Mouse (Mus musculus) G1E-ER4 (cell line): Measurements from ENCODE around the gene Nlk. TPM values are rescaled to one million over a fixed set of nuclear protein-coding genes. Genes with fewer than 3 reads are reported as not detected.

Source experiments
- GATA1 ChIP-seq: IDR thresholded peaks from one replicate; pipeline ENCODE4 v1.8.0; 2012; ENCODE audit warnings: low read length, inconsistent platforms
- polyA plus RNA-seq: library from polyadenylated mRNA; stranded (reverse); fragments of >175 nt; gene quantifications from 2 replicates; pipeline ENCODE4 v1.2.3, GENCODE M21; 2012

The Nlk gene
- polyA plus RNA-seq, 1 experiment, result 10.2 TPM

GRCm38 (mm10) chr11:78624377-78624776 lies 72.8 kb downstream of the Nlk start:
- TF ChIP-seq GATA1, result no peak

- TF ChIP-seq GATA1, result no peak
Observed at GRCm38 (mm10) chr11:78621926-78622325, 75.2 kb downstream of the Nlk start.

GRCm38 (mm10) chr11:78620179-78620578 lies 77.0 kb downstream of the Nlk start:
- no peak for TF ChIP-seq GATA1

- TF ChIP-seq GATA1, result no peak
Observed at GRCm38 (mm10) chr11:78611273-78611672, 85.9 kb downstream of the Nlk start.

GRCm38 (mm10) chr11:78609657-78610056 lies 87.5 kb downstream of the Nlk start:
- no peak for TF ChIP-seq GATA1

DNA sequence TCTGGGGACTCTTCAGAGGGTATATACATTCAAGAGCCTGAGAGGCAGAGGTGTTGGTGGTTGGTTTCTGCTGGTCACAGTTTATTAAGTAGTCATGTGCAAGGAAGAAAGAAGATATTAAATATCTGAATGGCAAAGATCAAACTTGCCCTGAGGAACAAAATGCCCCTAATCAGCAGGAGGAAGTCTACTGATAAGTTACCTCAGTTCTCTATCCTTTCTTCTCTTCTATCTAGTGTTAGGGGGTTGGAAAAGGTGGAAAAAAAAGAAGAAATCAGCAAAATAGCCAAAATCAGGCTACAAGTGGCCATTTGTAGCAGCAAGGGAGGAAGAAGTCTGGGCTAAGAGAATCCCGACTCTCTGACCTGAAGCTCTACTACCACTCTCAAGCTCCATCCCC lies 92.3 kb downstream of the Nlk start:
- TF ChIP-seq GATA1, result no peak

- no peak for TF ChIP-seq GATA1
Observed at GRCm38 (mm10) chr11:78602781-78603180, 94.4 kb downstream of the Nlk start.

DNA sequence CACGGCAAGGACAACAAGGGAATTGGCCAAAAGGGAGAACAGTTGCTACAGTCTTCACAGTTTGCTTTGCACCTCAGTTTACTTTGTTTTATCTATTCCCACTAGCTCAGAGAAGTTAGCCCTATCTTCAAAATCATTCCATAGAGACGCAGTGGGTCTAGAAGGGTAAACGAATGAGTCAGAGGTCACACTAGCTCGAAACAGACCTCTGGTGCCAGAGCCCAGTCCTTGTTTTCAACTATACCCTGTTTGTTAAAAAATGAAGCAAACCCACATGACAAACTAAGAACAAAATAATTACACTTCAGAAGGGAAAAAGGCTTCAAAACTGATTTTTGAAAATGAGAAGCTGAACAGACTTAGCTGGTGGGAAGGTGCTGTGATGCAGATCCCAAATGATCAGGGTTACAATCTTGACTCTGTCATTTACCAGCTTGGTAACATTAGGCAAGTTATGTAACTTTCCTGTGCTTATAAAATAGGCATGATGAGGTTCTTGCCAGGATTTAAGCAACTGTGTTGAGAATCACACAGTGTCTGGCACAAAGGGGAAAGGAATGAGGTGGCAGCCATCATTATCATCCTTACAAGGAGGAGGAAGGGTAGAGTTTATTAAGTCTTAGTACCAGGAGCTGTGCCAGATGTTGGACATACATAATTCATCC lies 96.1 kb downstream of the Nlk start:
- TF ChIP-seq GATA1, result no peak

- TF ChIP-seq GATA1, result no peak
Observed at GRCm38 (mm10) chr11:78600496-78600895, 96.7 kb downstream of the Nlk start.

DNA sequence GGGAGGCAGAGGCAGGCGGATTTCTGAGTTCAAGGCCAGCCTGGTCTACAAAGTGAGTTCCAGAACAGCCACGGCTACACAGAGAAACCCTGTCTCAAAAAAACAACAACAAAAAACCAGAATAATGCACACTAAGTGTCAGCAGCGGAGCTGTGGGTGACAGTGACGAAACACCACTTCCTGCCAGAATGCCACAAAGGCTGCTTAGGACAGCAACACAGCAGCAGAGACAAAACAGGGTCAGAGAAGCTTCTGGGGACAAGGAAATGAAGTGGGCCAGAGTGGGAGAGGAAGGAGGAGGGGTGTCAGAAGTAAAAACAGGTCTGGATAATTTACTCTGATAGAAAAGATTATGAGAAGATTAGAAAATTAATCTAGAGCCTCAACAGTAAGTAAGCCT lies 97.1 kb downstream of the Nlk start:
- no peak for TF ChIP-seq GATA1

- no peak for TF ChIP-seq GATA1
Observed at GRCm38 (mm10) chr11:78598763-78599415, 98.3 kb downstream of the Nlk start.

GRCm38 (mm10) chr11:78596750-78597149 lies 100.4 kb downstream of the Nlk start:
- TF ChIP-seq GATA1, result no peak

DNA sequence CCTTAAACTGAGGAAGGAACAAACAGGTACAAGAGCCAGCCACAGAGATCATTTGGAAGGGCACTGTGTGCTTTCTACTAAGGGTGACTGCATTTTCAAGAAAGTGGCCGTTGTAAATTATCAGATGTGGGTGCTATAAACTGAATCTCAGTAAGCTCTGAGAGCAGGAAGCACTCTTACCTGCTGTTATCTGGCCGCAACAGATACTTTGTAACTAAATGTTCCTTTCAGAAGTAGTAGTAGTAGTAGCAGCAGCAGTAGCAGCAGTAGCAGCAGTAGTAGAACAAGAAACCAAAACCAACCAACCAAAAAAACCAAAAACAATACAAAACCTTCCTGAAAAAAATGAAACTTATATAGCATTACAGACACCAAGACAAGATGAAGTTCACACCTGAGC lies 101.4 kb downstream of the Nlk start:
- no peak for TF ChIP-seq GATA1

DNA sequence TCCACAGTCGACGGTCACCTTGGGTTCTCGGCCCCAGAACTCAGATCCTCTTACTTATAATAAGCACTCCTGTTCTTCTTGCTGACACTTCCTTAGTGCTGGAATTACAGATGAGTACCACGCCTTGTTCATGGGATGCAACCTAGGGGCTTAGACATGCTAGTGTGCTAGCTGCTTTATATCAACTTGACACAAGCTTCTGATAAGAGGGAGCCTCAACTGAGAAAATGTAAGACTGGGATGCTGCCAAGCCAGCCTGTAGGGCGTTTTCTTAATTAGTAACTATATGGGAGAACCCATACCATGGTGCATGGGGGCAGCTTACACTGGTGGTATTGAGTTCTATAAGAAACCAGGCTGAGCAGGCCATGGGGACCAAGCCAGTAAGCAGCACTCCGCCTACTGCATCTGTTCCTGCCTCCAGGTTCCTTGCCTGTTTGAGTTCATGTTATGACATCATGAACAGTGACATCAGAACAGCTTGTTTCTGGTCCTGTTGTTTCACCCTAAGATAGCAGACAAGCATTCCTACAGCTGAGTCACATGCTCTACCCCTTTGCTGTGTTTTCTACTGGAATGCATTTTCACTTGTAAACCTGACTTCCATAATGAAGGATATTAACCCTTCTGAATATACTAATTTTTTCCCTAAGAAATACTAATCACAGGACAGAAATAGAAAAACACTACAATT lies 102.8 kb downstream of the Nlk start:
- no peak for TF ChIP-seq GATA1

DNA sequence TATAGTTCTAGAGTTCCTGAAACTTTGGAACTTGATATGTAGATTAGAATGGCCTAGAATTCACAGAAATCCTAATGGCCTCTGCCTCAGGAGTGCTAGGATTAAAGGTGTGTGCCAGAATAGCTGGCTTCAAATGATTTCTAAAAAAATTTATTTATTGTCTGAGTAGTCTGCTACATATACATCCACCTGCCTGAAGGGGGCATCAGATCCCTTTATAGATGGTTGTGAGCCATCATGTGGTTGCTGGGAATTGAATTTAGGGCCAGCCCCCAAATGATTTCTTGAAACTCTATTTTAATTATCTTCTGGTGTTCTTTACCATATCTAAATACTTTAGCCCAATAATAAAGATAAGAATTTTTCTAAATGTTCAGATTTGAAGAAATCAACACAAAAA lies 111.1 kb downstream of the Nlk start:
- TF ChIP-seq GATA1, result no peak

GRCm38 (mm10) chr11:78582848-78583247 lies 114.3 kb downstream of the Nlk start:
- no peak for TF ChIP-seq GATA1

DNA sequence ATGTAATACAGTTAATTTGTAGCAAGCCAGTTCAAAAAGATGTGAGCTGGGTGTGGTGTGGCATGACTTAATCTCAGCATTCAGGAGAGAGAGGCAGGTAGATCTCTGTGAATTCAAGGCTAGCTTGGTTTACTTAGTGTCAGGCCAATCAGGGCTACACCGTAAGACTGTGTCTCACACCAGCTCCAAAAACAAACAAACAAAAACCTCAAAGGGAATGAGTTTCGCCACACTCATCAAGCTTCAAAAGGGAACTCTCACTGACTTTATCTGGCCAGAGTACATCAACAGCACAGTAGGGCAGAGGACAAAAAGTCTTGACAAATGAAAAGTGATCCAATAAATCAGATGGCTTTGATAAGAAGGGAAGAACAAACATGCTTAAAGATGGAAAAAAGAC lies 122.2 kb downstream of the Nlk start:
- TF ChIP-seq GATA1, result no peak
